Mouse (Mus musculus): ENCODE measurements at regions not wholly inside any gene's neighbourhood (a gene's known extent, or its start where the extent isn't known, plus 50 kb on each side); places are given as distances from the start of the nearest gene placed in this dataset.

DNA sequence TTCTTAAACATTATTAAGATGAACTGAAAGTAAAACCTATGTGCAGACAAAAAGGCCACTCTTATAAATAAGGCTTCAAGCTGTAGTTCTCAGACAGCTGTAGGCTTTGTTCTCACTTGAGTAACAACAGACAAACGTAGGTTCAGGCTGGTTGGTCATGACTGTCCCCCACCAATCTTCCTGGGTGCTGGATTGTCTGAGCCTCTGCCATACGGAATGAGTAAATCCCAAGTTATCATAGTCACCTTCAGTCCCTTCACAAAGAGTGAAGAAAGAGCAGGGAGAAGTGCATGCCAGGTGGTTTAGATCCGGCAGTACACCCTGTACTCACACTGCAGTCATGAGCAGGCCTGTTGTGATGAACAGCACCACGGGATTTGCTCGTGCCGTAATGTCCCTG is 69.0 kb upstream of the Fndc3a start:
- Histone ChIP-seq H3K36me3 (ENCODE audit: control insufficient read depth, insufficient read depth, low read length) (no peaks in the 10 kb centered on the region), H3K4me1 (replicated peaks; ENCODE audit: control insufficient read depth, insufficient read depth, low read length) (no peaks in the 10 kb centered on the region), H3K4me3 (ENCODE audit: control insufficient read depth, insufficient read depth, low read length) (no peak overlapping the region), H3K27me3 (ENCODE audit: control insufficient read depth, insufficient read depth, low read length) (no peaks in the 10 kb centered on the region), H3K27ac (ENCODE audit: control insufficient read depth, insufficient read depth, low read length) (no peak overlapping the region)
- DNase-seq = no peak
- WGBS = 93% methylated on average over 6 of the region's 6 CpGs
- TF ChIP-seq POLR2A (IDR thresholded peaks at IDR 0.05; ENCODE audit: control insufficient read depth, extremely low read depth, insufficient read depth, low read length, poor library complexity) (no peak), CTCF (IDR thresholded peaks at IDR 0.05; ENCODE audit: borderline replicate concordance, control insufficient read depth, extremely low read depth, insufficient read depth, low read length, poor library complexity) (no peak)

- Histone ChIP-seq H3K27me3 (ENCODE audit: control insufficient read depth, insufficient read depth, low read length) (no peaks in the 10 kb centered on the region), H3K4me1 (replicated peaks; ENCODE audit: control insufficient read depth, insufficient read depth, low read length) (no peaks in the 10 kb centered on the region), H3K36me3 (ENCODE audit: control insufficient read depth, insufficient read depth, low read length) (no peaks in the 10 kb centered on the region), H3K27ac (ENCODE audit: control insufficient read depth, insufficient read depth, low read length) (no peak overlapping the region), H3K4me3 (ENCODE audit: control insufficient read depth, insufficient read depth, low read length) (no peak overlapping the region)
- 39% methylated on average over 6 of the region's 6 CpGs for WGBS
- DNase-seq = no peak
- TF ChIP-seq POLR2A (IDR thresholded peaks at IDR 0.05; ENCODE audit: control insufficient read depth, extremely low read depth, insufficient read depth, low read length, poor library complexity) = no peak
- no peak for TF ChIP-seq CTCF (IDR thresholded peaks at IDR 0.05; ENCODE audit: borderline replicate concordance, control insufficient read depth, extremely low read depth, insufficient read depth, low read length, poor library complexity)
Observed at GRCm38 (mm10) chr14:72777927-72778560, 68.2 kb upstream of the Fndc3a start.

DNA sequence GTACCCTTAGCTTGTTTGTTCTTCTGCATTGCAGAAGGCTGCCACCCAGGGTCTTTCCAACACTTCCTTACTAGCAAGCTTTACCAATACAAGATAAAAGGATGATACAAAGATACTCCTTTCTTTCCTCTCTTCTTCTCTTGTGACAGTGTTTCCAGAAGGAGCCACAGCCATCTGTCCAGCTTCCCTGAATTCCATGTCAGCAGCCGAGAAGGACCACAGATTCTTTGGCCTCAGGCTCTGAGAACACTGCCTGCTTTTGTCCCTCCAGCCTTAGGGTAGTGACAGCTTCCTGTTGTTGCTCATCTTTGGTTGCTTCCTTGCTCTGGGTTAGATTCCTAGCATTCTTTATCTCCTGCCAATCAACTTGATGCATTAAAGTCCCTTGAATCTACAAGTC is 60.4 kb upstream of the Fndc3a start:
- 100% methylated on average over 1 of the region's 1 CpGs for WGBS
- no peak for DNase-seq

GRCm38 (mm10) chr14:72760123-72760522 is 50.3 kb upstream of the Fndc3a start:
- no peaks in the 10 kb centered on the region for H3K27me3 ChIP-seq (ENCODE audit: control insufficient read depth, insufficient read depth, low read length)
- H3K4me3 ChIP-seq (ENCODE audit: control insufficient read depth, insufficient read depth, low read length) = no peak overlapping the region
- no peak for DNase-seq
- TF ChIP-seq CTCF (IDR thresholded peaks at IDR 0.05; ENCODE audit: borderline replicate concordance, control insufficient read depth, extremely low read depth, insufficient read depth, low read length, poor library complexity) (no peak), POLR2A (IDR thresholded peaks at IDR 0.05; ENCODE audit: control insufficient read depth, extremely low read depth, insufficient read depth, low read length, poor library complexity) (no peak)
- no peaks in the 10 kb centered on the region for H3K4me1 ChIP-seq (replicated peaks; ENCODE audit: control insufficient read depth, insufficient read depth, low read length)
- H3K27ac ChIP-seq (ENCODE audit: control insufficient read depth, insufficient read depth, low read length) = no peak overlapping the region
- no peaks in the 10 kb centered on the region for H3K36me3 ChIP-seq (ENCODE audit: control insufficient read depth, insufficient read depth, low read length)

More for the DNA sequence above, 60.4 kb upstream of the Fndc3a start:
- H3K27me3 ChIP-seq (ENCODE audit: control insufficient read depth, insufficient read depth, low read length) = no peaks in the 10 kb centered on the region
- TF ChIP-seq POLR2A (IDR thresholded peaks at IDR 0.05; ENCODE audit: control insufficient read depth, extremely low read depth, insufficient read depth, low read length, poor library complexity) (no peak), CTCF (IDR thresholded peaks at IDR 0.05; ENCODE audit: borderline replicate concordance, control insufficient read depth, extremely low read depth, insufficient read depth, low read length, poor library complexity) (no peak)
- H3K4me3 ChIP-seq (ENCODE audit: control insufficient read depth, insufficient read depth, low read length) = no peak overlapping the region
- no peaks in the 10 kb centered on the region for H3K4me1 ChIP-seq (replicated peaks; ENCODE audit: control insufficient read depth, insufficient read depth, low read length)
- no peaks in the 10 kb centered on the region for H3K36me3 ChIP-seq (ENCODE audit: control insufficient read depth, insufficient read depth, low read length)
- no peak overlapping the region for H3K27ac ChIP-seq (ENCODE audit: control insufficient read depth, insufficient read depth, low read length)
